Mouse (Mus musculus) kidney, postnatal 4 days (tissue): ENCODE results near the gene Cpa5.
A peak's percentile ranks its signal among the peaks of the same experiment; 100 is the strongest.

ENCODE experiments used
- DNase-seq, 2 experiments: peaks; one replicate each; pipeline ENCODE4 v3.0.0; 2021; ENCODE audit warnings: mixed read lengths in 2 of 2

Gene Cpa5

GRCm38 (mm10) chr6:30610710-30611109 is at the start of gene Cpa5:
Cpa5 (plus strand) TSS chr6:30611010.
- DNase-seq, result no peak

DNA sequence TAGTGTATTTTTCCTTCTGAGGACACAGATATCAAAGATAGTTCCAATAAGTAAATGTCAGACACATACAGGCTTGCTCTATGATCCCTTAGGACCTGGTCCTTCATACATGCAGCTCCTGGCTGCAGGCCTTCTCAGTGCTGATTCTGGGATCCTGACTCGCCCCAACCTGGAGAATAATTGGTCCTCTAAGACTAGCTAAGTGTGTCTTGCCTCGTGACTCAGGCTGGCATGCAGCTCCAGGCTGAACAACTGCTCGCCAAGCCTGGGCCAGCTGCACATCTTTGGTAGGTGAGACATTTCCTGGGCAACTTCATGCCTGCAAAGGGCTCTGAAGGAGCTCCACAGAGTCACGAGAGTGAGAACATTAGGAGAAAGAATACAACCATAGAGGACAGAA is 48.7 kb upstream of the Cpa5 start:
- no peak for DNase-seq

GRCm38 (mm10) chr6:30563575-30563974 is 47.2 kb upstream of the Cpa5 start:
- DNase-seq, result no peak

- no peak for DNase-seq
These were observed 46.8 kb upstream of the Cpa5 start for GRCm38 (mm10) chr6:30564051-30564450.

GRCm38 (mm10) chr6:30568069-30568468 is 42.7 kb upstream of the Cpa5 start, which contains the start of gene Cpa4:
Cpa4 (plus strand) TSS chr6:30568369.
- DNase-seq, result no peak

GRCm38 (mm10) chr6:30569331-30569730 is 41.5 kb upstream of the Cpa5 start:
- DNase-seq, result no peak

- DNase-seq, result no peak
These were observed 40.8 kb upstream of the Cpa5 start for GRCm38 (mm10) chr6:30570012-30570411.

GRCm38 (mm10) chr6:30572456-30573311 is 38.1 kb upstream of the Cpa5 start:
- DNase-seq, result peak in 1 of 2 experiments; percentile 35

DNA sequence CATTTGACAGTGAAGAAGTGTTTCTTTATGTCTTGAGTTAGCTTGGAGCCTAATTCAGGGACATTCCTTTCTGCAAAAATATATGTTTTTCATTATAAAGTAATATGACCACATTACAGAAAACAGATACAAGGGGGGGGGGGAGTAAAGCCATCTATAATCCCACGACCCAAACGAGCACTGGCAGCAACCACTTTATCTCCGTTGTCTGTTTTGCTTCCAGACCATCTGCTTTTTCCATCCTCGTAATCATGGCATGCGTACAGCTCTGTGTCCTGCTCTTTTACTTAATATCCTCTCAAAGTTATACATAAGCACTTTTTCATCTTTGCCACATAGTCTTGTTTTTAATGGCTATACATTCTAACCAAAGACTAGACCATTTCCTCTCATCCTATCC is 37.4 kb upstream of the Cpa5 start:
- DNase-seq, result no peak

DNA sequence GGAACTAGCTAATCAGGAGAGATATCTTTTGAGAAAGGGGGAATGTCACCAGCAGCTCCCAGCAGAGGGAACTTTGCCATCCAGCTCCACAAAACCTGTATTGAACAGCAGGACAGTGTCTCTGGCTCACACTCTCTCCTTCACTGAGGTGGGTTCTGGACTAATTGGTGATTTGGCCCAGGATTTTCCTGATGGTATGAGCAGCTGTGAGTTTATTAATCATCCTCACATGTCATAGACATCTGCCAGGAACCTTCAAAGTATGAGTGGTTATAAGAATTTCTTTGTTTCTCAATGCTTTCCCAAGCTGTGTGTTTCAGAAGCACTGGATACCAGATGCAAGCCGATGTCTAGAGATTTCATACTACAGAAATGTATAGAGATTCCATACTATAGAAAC is 35.9 kb upstream of the Cpa5 start:
- DNase-seq, result no peak

- peak in 1 of 2 experiments; percentile 14 for DNase-seq
These were observed 34.2 kb upstream of the Cpa5 start for GRCm38 (mm10) chr6:30576477-30577203.

DNA sequence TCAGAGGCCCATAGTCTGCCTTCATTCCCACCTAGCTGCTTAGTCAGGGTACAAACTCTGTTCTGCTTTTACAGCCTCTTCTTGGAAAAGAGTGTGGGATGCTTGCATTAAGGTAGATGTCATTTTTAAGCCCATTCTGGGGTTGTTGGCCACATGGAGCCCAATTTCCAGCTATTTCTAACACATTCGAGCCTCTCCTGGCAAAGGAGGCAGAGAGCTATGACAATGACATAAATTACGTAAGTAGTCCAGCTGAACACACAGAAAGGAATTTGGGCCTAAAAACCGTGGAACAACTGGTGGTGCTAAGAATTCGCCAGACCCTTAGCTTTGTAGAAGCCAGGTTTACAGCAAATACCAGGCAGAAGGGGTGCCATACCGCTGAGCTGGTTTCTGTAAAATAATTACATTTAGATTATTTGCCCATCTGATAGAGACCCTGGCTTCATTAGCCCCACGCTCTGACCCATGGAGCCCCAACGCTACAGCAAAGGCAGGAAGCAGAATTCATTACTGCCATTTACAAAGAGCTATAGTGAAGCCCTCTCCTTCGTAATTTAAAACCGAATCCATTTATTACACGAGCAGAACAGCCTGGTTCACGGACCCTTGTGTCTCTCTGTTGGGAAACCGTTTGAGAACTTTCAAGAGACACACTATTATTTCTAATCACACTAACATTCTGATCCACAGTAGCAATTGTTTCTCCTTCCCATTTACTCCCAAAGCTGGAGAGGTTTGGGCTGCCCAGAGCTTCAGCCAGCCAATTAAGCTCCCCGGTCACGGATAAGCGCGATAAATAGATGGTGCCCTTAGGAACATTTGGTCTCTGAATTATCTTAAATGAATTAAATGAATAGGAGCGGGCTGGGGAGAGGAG is 30.6 kb upstream of the Cpa5 start:
- peak in 1 of 2 experiments; percentile 9 for DNase-seq

GRCm38 (mm10) chr6:30580841-30581176 is 30.0 kb upstream of the Cpa5 start:
- DNase-seq, result no peak

DNA sequence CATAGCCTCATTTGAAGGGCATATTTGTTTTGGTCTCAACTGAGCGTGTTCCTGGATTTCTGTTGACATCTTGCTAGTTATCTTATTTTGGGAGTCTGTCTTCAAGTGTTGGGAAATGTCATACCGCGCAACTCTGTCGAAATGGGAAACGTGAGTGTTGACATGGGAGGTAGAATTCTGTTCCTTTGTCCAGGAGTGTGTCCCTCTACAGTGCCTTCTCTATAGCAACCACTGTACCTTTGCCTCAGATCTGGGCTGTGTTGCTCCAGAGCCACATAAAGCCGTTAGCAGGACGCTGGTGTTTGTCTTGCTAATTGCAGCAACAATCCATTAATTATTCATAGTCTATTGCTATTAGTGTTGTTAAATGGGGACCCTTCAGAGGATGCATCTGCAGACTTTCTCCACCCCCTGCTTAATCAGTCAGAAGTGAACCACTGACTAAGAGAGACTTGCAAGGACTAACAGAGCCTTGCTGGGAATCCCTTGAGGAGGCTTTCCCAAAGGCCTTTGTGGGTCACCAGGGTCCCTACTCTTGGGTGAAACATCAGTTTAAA is 23.8 kb upstream of the Cpa5 start:
- DNase-seq, result no peak

- peak in 1 of 2 experiments; percentile 27 for DNase-seq
These were observed 21.0 kb upstream of the Cpa5 start for GRCm38 (mm10) chr6:30589819-30590218.

DNA sequence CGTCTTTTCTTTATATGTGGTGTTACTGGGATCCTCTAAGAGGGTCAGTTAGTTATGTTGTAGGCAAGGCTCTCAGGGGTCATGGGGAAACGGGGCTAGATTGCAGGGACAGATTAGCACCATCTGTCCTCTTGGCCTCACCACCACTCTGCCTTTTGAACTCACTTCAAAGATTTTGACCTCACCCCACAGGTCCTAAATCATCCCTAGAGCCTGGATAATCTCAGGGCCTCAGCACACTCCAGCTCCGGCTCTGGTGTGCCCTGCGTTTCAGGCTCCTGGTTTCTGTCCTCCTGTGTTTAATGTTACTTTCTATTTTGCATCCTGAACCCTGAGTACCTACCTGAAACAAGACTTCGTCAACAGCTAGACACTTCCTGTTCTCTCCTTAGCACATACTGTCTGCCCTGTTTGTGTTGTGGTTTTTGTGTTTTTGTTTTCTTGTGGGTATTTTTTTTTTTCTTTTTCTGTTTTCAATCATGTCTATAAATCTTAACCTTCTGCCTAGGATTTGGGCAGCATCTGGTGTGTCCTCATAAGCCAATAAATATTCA is 18.9 kb upstream of the Cpa5 start:
- no peak for DNase-seq

DNA sequence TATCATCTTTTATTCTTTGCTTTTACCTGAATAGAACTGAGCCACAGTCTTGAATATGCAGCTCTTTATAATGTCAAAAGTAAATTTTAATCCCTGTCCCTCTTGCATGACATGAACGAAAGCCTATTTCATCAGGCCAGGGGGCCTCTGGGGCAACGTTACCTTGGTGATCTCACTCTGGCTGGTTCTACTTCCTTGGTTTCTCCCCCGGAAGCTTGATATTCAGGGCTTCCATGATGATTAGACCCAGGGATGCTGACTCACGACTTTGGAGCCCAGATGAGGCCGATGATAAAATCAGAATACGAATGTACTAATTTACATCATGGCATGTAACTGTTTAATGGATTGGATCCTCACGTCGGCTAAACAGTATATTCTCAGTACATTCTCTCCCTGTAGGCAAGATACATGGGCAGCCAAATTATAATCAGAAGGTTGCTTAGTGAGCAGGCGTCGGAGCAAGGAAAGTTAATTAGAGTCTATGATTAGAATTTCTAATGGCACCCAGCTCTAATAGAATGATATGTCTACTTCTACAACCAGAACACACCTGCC is 18.3 kb upstream of the Cpa5 start:
- DNase-seq, result no peak

DNA sequence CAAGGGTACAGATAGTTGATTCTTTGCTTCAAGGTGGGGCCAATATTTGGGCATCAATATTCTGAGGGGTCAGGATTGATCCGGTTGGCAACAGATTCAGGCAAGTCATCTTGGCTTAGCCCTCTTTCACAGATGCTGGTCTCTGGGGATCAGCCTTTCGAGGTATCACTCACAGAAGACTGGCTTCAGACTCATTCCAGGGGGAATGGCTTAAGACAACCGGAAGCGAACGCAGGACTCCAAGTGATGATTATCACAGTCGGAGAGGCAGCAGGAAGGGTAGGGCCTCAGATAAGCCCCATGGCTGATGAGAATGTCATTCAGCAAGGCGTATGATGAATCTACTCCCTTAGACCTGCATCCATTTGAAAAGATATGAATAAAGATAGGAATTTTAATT is 16.4 kb upstream of the Cpa5 start:
- DNase-seq, result no peak

DNA sequence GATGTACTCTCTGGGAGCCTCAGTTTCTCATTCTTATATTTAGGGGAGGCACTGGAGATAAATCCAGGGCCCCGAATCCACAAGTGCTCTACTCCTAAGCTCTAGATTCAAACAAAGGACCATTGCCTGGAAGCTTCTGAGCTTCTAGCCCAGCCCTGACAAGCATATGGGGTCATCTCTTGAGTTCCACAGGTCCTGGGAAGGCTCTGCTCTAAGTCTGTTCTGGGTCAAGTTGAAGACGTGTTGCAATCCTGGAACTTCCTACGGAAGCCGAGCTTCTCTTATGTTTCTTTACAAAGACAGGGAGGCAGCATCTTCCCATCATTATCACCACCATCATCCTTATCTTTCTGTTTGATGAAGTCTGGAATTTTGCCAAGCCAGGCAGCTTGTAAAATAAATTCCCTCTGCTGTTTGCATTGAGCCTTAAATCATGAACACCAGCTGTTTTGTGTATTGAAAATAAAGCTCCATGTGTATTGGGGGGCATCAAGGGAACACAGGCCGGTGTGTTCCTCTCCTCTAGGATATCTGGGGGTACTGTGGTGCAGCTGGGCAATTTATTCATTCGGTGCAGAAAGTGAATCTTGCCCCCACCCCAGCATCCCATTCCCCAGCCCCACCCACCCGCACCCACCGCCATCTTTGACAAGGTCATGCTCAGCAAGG is 14.4 kb upstream of the Cpa5 start:
- no peak for DNase-seq

GRCm38 (mm10) chr6:30600033-30600432 is 10.8 kb upstream of the Cpa5 start:
- peak in 1 of 2 experiments; percentile 22 for DNase-seq

DNA sequence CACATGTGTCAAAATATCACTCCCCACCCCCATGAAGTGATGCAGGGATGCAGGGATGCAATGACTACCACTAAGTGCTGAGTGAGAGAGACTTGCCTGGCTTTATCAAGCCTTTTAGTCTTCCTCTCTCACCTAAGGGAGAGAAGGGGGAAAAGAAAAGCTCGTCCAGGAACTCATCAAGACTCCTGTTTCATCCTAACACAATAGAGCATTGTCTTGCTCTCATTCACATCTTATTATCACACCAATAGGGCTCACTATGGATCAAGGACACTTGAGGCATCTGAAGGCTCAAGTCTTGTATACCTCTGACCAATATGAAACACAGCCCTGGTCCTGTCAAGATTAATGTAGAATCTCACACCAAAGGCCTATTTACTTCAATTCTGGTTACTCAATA is 9.8 kb upstream of the Cpa5 start:
- no peak for DNase-seq
